Mouse (Mus musculus): ENCODE measurements around the gene Cd44. TPM values are rescaled to one million over a fixed set of nuclear protein-coding genes. Genes with fewer than 3 reads are reported as not detected.

Cd44 gene
- total RNA-seq, 2 experiments from 2014 or later, result 35.6 to 86.8 TPM

DNA sequence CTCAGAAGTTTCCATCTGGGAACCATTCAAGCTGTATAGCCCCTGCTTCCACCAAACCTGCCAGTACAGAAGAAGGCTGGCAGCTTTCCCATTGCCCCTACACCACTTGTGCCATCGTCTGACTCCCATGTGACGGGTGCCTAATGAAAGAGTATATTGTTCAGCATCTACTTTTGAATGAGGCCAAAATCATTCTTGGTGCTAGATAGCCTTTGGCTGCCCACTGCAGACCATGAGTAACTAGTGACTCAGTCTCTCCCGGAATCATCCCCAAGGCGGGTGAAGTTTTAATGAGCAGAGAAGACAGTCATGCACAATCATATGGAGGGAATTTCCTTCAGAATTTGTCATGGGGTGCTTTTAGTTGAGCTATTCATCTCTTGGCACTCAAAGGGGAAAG lies 28.3 kb downstream of the Cd44 start:
- DNase-seq (ENCODE audit: low spot score in 2 of 2), result no peak

DNA sequence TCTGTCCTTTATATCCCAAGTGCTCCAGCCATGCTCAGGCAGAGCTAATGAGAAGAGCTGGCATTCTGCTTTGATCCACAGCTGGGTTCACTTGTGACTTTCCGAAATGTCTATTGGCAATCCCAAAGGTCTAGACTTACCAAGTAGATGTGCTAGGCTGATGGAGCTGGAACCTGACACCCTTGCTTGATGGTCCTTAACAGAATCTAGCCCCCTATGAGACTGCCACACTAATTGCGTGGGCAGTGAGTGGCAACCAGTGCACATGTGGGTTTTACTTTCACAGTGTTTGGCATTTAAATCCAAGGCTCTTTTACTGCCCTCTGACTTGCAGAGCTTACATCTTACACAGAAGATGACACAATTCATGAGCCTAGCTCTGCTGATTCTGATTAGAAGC lies 29.0 kb downstream of the Cd44 start:
- DNase-seq (ENCODE audit: low spot score in 2 of 2), result no peak

DNA sequence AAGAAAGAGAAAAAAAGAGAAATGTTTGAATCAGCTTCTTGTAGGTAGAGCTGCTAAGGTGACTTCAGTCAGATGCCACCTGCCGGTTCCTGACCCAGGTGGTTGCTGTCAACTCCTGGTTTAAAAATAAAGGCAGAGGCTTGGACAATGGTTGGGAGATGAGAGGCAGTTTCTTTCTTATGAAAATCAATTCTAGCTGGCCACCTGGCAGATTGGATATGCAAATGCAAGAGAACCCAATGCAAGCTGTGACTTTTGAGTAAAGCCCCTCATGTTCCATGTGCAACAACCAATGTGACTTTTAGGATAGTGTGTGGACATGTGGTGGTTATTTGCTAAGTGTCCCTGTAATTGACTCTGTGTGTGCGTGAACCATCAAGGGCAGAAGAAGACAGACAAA lies 33.0 kb downstream of the Cd44 start:
- no peak for DNase-seq (ENCODE audit: low spot score in 2 of 2)

DNA sequence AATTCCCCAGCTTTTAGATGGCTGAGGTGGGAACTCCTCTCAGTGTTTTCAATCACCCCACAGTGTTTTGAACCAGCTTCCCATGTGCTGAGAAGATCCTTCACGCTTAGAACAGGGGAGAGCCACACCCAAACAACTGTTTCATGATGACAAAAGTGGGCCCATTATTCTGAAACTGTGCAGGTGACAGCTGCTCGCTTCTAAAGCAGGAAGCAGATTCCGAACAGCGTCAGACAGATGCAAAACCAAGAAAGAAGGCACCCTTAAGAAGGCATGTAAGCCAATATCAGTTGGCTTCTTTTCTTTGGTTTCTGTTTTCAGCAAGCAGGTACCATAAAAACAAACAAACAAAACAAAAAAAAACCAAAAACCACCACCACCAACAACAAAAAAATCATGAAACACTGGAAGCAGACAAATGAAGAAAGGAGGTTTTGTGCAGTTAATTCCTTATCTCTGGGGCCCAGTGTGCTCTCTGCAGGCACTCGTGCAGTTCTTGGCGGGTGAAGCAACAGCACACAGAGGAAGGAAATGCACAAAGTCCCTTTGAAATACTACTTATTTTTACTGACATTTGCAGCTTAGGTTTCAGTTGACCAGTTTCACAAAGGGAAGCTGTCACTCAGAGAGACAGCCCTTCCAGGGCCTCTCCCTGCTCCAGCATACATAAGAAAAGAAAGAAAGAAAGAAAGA lies 33.9 kb downstream of the Cd44 start:
- no peak for DNase-seq (ENCODE audit: low spot score in 2 of 2)

DNA sequence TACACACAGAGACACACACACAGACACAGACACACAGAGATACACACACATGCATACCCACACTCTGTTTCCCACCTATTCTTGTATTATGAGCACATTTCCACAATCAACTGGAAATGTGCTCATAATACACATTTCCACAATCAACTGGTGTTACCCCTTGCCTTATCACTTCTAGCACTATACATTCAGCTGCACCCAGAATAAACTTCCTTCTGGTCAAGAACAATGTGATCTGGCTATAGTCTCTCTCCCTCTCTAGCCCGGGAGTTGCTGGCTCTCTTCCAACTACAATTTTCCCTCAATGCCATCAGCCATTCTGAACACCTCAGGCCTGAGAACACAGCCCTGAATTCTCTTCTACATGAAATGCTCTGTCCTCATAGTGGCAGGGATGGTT lies 34.9 kb downstream of the Cd44 start:
- no peak for DNase-seq (ENCODE audit: low spot score in 2 of 2)

DNA sequence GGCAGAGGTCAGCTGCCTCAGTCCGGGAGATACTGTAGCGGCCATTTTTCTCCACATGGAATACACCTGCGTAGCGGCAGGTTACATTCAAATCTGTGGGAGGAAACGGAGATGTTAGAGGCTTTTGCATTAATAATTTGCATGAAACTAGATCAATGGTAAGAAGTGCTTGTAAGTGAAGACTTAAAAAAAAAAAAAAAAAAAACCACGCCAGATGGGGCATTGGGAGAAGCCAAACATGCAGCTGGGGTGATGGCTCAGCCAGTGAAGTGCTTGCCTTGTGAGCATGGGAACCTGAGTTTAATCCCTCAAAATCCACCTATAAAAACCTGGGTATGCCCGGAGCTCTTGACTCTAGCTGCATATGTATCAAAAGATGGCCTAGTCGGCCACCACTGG lies 36.1 kb downstream of the Cd44 start:
- no peak for DNase-seq (ENCODE audit: low spot score in 2 of 2)

DNA sequence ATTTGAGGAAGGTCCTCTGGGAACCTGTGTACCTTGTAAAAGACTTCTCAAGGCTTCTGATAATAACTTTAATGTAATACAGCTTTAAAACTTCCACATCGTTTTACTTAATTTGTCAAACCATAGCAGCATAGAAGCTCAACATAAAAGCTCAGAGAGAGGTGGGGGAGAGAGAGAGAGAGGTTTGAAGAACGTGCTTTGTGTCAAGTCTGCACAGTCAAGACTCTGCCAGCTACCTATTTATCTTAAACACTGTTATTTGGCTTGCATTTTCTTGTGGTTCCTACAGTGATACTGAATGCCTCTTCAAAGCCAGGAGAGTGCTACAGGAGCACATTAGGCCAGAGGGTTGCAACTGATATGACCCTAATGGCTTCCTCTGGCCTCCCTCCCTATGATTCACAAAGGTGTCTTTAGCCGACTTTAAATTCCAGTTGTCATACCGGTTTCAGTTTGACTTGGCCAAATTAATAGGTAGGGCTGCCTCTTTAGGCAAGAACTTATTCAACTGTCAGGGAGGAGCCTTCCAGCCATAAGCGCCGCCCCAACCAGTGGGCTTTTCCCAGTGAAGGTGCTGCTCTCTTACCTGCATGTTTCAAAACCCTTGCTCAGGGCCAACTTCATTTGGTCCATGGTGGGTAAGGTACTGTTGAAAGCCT lies 36.6 kb downstream of the Cd44 start:
- DNase-seq (ENCODE audit: low spot score in 2 of 2), result no peak

DNA sequence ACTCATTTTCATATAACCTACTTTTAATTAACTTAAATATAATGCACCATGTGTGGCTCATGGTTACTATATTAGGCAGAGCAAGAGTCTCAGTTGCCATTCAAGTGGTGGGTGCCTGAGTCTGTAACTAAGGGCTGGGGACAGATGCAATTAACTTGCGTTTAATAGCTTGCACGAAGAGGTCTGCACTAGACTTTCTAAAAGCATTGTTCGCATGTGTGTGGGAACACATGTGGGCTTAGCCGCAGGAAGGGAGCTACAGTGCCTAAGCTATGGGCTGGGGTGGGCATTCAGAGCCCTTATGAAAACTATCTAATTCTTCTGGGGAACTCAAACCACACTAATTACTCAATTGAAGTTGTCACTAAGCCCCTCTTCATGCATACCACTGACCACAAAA lies 37.4 kb downstream of the Cd44 start:
- no peak for DNase-seq (ENCODE audit: low spot score in 2 of 2)

DNA sequence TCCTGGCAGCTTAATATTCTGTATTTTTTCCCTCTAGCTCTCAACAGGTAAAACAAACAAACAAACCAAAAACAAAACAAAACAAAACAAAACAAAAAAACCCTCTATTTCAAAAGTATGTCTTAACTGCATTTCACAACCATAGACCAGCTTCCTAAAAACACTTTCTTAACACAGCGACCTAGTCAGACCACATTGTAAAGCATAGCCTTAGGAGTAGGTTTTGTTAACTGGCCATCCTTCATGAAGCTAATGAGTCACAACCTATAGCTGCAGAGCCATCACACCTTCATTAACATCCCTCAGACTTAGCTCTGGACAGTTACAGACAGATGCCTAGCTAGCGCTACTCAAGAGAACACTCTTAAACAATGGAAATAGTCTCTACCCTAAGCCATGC lies 37.9 kb downstream of the Cd44 start:
- DNase-seq (ENCODE audit: low spot score in 2 of 2), result no peak

DNA sequence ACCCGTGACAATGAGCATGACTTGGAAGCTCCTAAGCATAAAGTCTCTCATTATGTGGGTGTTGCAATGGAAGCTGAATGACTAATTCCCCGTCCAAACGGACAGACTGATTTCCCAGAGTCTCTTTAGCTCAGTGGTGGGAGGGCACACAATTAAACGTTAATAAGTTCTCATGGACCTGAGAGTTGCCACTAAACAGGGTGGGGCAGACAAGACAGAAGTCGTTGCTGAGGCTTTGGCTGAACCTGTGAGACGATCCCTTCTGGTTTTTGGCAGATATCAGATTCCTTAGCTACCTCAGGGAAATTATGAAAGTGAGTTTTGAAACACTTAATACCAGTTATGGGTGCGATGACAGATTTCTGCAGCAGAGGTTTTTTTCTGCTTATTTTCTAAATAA lies 38.8 kb downstream of the Cd44 start:
- no peak for DNase-seq (ENCODE audit: low spot score in 2 of 2)

DNA sequence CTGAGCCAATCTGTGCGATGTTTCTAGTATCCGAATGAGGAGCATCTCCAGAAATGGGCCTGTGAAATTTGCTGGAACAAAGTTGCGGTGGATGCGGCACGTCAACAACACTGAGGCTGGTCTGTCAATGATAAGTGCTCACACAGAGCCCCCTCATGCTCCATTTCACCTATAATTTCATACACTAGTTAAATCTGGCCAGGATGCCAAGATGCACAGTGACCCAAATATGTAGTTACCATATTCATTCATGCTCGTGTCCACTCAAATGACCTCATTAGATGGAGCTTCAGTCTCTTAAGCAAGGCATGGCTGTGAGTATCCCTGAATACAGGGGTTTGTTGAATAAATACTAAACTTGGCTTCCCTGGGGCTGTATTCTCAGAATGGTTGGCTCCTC lies 43.2 kb downstream of the Cd44 start:
- no peak for DNase-seq (ENCODE audit: low spot score in 2 of 2)

DNA sequence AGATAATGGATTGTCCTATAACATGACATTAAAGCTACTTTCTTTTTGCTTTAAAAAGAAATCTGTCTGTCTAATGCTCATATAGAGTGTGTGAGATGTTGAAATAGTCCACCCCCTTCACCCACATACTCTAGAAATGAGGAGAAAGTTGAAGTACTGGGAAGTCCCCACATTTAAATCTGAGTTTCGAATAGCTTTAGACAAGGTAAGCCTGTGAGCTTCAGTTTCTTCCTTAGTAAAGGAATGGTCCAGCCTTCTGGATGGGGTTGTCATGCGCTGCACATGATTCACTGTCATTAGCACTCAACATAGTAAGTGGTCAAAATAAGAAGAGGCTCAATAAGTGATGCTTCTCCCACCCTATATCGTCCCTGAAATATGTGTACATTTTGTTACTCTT lies 48.2 kb downstream of the Cd44 start:
- no peak for DNase-seq (ENCODE audit: low spot score in 2 of 2)

DNA sequence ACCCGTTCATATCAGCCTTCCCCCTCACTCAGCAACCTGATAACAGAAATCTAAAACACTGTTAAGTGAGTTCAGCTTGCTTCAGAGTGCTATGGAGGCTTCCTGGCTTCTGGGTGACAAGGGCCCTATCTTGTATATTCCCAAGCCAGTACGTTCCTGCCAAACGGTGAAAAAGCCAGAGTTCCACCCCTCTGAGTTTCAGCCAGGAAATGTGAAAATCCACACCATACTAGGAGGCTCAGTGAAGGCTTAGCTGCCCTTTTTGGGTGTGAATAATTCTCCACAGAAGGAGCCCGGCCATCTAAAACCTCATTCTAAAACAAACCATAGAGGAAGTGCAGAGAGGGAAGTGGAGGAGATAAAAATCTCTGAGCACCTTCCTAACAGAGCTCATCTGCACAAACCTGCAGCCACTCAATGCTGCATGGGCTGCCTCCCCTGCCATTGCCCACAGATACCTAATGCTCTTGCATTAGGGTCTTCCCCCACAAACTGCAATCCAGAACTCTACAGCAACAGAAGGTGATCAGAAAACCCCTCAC lies 49.5 kb downstream of the Cd44 start:
- no peak for DNase-seq (ENCODE audit: low spot score in 2 of 2)

DNA sequence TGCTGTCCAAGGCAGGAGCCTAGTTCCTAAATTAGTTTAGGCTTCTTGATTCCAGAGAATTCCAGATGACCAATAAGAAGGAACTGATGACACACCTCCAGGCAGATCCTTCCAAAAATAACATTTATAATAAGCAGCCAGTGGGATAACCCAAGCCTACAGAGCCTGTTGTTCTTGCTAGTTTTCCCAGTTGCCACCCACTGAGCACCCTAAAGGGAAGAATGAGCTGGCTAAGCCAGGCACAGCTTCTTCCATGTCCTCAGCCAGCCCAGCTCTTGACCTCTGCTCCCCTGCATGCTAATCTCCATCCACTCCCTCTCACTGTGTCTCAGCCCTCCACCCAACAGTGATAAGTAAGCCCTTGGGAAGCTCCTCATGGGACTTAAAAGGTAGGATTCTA lies 51.4 kb downstream of the Cd44 start:
- no peak for DNase-seq (ENCODE audit: low spot score in 2 of 2)

DNA sequence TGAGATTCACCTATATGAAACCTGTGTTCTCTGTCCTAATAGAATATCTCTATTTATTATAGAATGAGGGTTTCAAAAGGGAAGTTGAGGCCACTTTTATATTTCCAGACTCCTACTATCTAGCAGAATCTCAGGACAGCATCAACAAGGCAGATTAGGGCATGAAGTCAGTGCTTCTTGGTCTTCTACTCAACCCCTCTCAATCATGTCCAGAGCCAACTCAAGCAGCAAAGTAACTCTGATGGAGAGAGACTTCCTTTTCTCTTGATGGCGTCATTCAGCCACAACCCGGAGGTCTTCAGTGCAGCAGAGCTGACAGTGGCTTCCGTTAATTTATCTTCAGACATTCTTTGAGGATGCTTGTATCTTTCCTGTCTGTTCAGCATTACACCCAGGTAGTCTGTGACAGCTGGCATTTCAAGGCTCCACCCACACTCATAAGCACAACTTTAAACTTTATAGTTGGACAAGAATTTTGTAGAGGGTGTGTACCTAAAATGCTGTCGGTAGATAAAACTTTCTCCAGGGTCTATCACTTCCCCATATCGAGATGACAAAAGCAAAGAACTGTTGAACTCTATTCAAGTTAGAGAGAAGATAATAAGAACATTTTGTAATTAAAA lies 52.5 kb downstream of the Cd44 start:
- DNase-seq (ENCODE audit: low spot score in 2 of 2), result no peak

DNA sequence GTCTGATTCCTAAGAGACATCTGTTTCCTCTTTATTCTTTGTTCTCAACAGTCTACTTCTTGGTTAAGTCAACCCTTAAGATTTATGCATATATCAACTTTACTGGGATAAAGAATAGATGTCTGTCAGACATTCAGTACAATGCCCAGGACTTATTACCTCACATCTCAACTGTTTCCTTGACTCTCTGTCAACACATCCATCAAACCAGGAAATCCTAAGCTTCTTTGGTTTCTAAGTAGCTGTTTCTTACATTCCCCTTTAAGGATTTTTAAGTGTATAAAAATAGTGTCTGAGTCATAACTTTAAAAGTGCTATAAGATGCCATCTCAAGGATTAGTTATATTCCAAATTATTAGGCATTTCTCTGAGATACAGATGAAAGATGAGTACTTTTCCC lies 60.2 kb downstream of the Cd44 start:
- DNase-seq (ENCODE audit: low spot score in 2 of 2), result no peak

DNA sequence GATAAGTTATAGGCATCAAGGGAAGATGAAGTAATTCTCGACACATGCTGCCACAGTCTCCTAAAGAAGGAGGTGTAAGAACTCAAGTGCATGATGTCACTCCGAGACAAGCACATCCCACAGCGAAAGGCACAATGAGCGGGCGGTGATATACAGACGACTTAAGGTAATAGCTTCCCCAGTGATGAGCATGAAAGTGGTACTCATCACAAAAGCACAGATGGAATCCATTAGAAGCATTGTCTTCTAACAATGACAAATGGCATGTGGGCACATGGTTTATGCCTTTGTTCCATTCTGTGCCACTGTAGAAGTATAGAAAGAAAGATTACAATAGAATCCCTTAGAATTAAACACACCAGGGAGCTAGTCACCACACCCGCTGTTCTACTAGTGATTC lies 63.3 kb downstream of the Cd44 start:
- DNase-seq (ENCODE audit: low spot score in 2 of 2), result no peak

DNA sequence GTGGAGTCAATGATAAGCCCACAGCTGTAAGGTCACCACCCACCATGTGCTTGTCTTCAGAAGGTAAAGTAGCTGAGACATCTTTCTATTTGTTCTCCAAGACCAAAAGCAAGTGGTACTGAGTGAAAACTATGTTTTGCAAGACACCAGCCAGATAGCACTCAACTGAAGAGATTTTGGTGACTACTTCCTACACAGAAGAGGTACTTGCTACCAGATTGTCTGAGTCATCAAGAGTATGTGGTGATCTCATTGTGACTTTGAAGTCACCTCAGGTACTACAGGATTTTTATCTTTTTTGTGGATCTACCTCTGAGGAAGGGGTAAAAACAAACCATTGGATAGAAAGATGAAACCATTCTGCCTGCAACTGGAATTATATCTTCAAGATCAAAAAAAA lies 69.9 kb downstream of the Cd44 start:
- DNase-seq (ENCODE audit: low spot score in 2 of 2), result no peak

DNA sequence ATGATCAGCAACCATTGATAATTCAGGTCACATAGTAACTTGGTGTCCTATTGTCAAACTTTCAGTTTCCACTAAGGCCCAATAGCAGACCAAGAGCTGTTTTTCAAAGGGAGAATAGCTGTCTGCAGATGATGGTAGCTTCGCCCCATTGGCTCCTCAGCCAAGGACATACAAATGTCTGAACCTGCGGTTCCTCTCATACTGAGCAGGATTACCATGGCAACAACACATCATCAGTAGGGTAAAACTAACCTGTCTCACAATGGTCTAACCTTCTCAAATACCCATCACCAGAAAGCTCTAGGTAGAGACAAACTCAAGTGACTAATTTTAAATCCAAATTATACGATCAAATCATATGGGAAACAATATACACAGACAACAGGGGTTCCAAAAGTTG lies 72.3 kb downstream of the Cd44 start:
- peak; percentile 80 to 88 for DNase-seq (ENCODE audit: low spot score in 2 of 2)

DNA sequence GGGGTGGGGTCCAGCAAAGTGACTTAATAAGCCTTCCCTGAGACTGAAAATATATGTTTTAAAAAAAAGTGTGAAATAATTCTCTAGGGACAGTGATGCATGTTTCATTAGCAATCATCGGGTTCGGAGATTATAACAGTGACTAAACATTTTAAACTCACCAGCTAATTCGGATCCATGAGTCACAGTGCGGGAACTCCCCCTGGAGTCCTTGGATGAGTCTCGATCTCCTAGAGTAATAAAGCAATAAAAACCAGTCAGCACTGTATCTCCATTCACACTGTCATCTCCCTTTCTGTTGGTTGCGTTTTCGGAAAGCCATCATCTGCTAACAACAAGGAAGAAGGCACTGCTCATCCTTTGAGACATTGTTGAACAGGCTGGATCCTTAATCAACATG lies 73.1 kb downstream of the Cd44 start:
- DNase-seq (ENCODE audit: low spot score in 2 of 2), result no peak

DNA sequence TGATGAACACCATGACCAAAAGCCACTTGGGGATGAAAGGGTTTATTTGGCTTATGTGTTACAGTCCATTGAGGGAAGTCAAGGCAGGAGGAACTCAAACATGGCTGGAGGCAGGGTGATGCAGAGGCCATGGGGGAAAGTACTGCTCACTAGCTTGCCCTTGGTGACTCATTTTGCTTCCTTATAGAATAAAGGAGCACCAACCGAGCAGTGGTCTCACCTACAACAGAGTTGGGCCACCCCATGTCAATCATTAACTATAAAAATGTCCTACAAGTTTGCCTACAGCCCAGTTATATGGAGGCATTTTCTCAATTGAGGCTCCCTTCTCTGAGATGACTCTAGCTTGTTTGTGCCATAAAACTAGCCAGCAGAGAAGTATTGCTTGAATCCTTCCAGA lies 73.6 kb downstream of the Cd44 start:
- no peak for DNase-seq (ENCODE audit: low spot score in 2 of 2)

DNA sequence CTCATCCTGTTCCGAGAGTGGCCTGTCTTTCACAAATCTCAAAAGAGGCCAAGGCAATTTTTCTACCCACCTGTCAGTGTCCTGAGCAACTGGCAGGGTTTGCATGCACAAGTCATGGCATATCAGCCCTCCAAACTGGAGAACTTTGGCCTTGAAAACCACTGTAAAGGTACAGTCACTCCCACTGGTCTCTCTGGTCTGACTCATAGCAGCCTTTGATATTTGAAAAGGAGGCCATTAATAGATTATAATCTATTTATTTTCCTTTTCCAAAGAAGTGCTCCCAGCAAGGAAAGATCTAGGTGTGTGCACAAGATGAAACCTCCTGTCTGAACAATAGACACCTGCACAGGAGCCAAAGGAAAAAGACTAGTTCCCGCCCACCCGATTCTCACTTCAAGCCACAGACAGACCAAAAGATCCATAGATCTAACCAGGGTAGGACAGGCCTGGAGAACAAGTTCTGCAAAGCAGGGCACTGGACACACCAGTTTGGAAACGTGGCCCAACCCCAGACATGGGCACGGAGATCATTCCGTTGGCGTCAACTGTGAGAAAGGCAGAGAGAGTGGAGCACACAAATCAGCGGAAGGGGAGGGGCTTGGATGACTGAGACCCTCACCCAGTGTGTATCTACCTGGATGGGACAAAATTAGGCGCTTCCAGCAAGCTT lies 75.4 kb downstream of the Cd44 start:
- no peak for DNase-seq (ENCODE audit: low spot score in 2 of 2)
